9 mouse cellular contexts compared by ENCODE assay signal in genomic region chr1:133452564-133453165, GRCm38 (mm10). TPM values are rescaled to one million over a fixed set of nuclear protein-coding genes. Genes with fewer than 3 reads are reported as not detected.
DNase-seq lines count a peak whose midpoint lies in the region; ATAC-seq and TF ChIP-seq lines count a peak whose summit lies in the region.
"Had no signal": no experiment of that assay in that cellular context is flagged by ENCODE, and none has a peak within 500 bp of the region (broad histone marks: within the 10 kb centered on the region; RNA-seq: fewer than 3 reads in every experiment).

No protein-coding gene starts in this region.

- H3K9ac ChIP-seq in heart, embryonic 14.5 days (ENCODE audit: low read length): peak overlapping the region; percentile 21; the same call in 1 of the 2 replicates
- no peak overlapping the region for H3K9ac ChIP-seq in liver, embryonic 12.5 days

- H3K27ac ChIP-seq in heart, embryonic 14.5 days (replicated peaks in 1 of 2; ENCODE audit: control insufficient read depth in 1 of 2, insufficient read depth in 1 of 2, low read depth in 2 of 2, low read length in 2 of 2): peak overlapping the region; percentile 40 to 65; a peak in 3 of 4 replicates
- peak overlapping the region; percentile 66 for H3K27ac ChIP-seq in liver, embryonic 12.5 days
- no peak overlapping the region for H3K27ac ChIP-seq in cerebellum, adult 2 months (ENCODE audit: insufficient read depth, low read length)

- 54% methylated on average over 10 of the region's 10 CpGs for whole genome bisulfite sequencing in heart, embryonic 14.5 days
- WGBS in liver, embryonic 12.5 days (ENCODE audit: insufficient replicate concordance): 57% methylated on average over 10 of the region's 10 CpGs
- 56% methylated on average over 10 of the region's 10 CpGs for WGBS in cerebellum, adult 2 months

- intact Hi-C loops in heart, postnatal 25 days (cut with DNase I): loop anchor here (2.0 kb wide), 1 partner anchor 40 kb away; no protein-coding TSS in a partner anchor

- ATAC-seq in heart, embryonic 14.5 days (ENCODE audit: insufficient number of reproducible peaks, insufficient read depth, low FRiP score, low read depth): no peak
- peak; percentile 37 for ATAC-seq in liver, embryonic 12.5 days

- H3K4me3 ChIP-seq in heart, embryonic 14.5 days (ENCODE audit: control insufficient read depth in 1 of 2, insufficient read depth in 1 of 2, low read depth in 1 of 2, low read length in 2 of 2): no peak overlapping the region
- H3K4me3 ChIP-seq in liver, embryonic 12.5 days: no peak overlapping the region
- H3K4me3 ChIP-seq in cerebellum, adult 2 months (replicated peaks; ENCODE audit: insufficient read depth, low read depth, low read length): no peak overlapping the region

- peak overlapping the region; percentile 23; the same call in 1 of the 2 replicates for H3K4me2 ChIP-seq in heart, embryonic 14.5 days (ENCODE audit: low read length)
- 0 out of 2 replicates have a peak overlapping the region, but pooled peaks have one; percentile 14 for H3K4me2 ChIP-seq in liver, embryonic 12.5 days

- no peaks in the 10 kb centered on the region for H3K27me3 ChIP-seq in heart, embryonic 14.5 days (ENCODE audit: control insufficient read depth, insufficient read depth, low read length)
- no peaks in the 10 kb centered on the region for H3K27me3 ChIP-seq in liver, embryonic 12.5 days (replicated peaks)
- H3K27me3 ChIP-seq in cerebellum, adult 2 months (ENCODE audit: control insufficient read depth, insufficient read depth, low read length): no peaks in the 10 kb centered on the region

- no peak for DNase-seq in heart, postnatal 25 days (ENCODE audit: low spot score)
- DNase-seq in embryo, embryonic 11 days: peak; percentile 43
- peak; percentile 78 for DNase-seq in kidney, adult 11 months
- no peak for DNase-seq in urinary bladder, postnatal 14 days (ENCODE audit: low spot score)
- DNase-seq in cerebellum, adult 2 months: no peak
- DNase-seq in urinary bladder, postnatal 10 days (ENCODE audit: low spot score): no peak

- no peaks in the 10 kb centered on the region for H3K9me3 ChIP-seq in heart, embryonic 14.5 days (ENCODE audit: control insufficient read depth, low read length)
- H3K9me3 ChIP-seq in liver, embryonic 12.5 days (replicated peaks): no peaks in the 10 kb centered on the region
- H3K9me3 ChIP-seq: G1E had no signal

- peaks cover 4 to 18% of the 10 kb centered on the region in 2 experiments; a peak in 3 of 4 replicates for H3K4me1 ChIP-seq in heart, embryonic 14.5 days (ENCODE audit: control insufficient read depth in 2 of 2, insufficient read depth in 2 of 2, low read length in 2 of 2)
- H3K4me1 ChIP-seq in liver, embryonic 12.5 days: peaks cover 26% of the 10 kb centered on the region
- H3K4me1 ChIP-seq in cerebellum, adult 2 months (ENCODE audit: control insufficient read depth, insufficient read depth, low read length): no peaks in the 10 kb centered on the region

- TF ChIP-seq CTCF in cerebellum, adult 2 months (IDR thresholded peaks at IDR 0.05; ENCODE audit: borderline replicate concordance, insufficient read depth, low read depth, low read length): no peak

- TF ChIP-seq POLR2A in cerebellum, adult 2 months (IDR thresholded peaks at IDR 0.05; ENCODE audit: borderline replicate concordance, insufficient read depth, low read length): no peak

- H3K36me3 ChIP-seq in heart, embryonic 14.5 days (ENCODE audit: control insufficient read depth, insufficient read depth, low read length): no peaks in the 10 kb centered on the region
- H3K36me3 ChIP-seq in liver, embryonic 12.5 days: no peaks in the 10 kb centered on the region
- H3K36me3 ChIP-seq: G1E had no signal

RNA-seq across cellular contexts. Expression of gene Sox13, which starts 28.5 kb away (rescaled TPM):
- polyA plus RNA-seq in heart, embryonic 14.5 days (2014; fragmentation: Nextera tagmentation; extraction: Ambion mirVana): 3.5 and 5.2 TPM in 2 replicates
- 10 to 100 TPM; 15.2 to 19.9 TPM for total RNA-seq in heart, postnatal 25 days (2021)
- 3.4 and 3.7 TPM in 2 replicates for polyA plus RNA-seq in liver, embryonic 12.5 days (2016; fragmentation: Nextera tagmentation; extraction: Ambion mirVana)
- 13.6 and 15.4 TPM in 2 replicates for polyA plus RNA-seq in cerebellum, adult 2 months (2012; rRNA removed)

Comparison
In these comparisons a context has a peak if more than half of its experiments do, and no peak if none do; other contexts are left out.
1. DNase-seq: peak in embryo, embryonic 11 days (single experiment) and kidney, adult 11 months (single experiment); none in heart, postnatal 25 days (single experiment), urinary bladder, postnatal 14 days (single experiment), cerebellum, adult 2 months (0 of 2) and urinary bladder, postnatal 10 days (single experiment).